Mouse (Mus musculus) retina, postnatal 1 day (tissue): ENCODE data around the gene Iqschfp.

Experiments
- DNase-seq: peaks from one replicate; pipeline ENCODE4 v3.0.0-alpha.2; 2012

The Iqschfp gene

GRCm38 (mm10) chr3:68664337-68664736 is 772.3 kb downstream of the Iqschfp start:
- no peak for DNase-seq

GRCm38 (mm10) chr3:68666377-68666776 is 774.3 kb downstream of the Iqschfp start:
- no peak for DNase-seq

- no peak for DNase-seq
Observed at GRCm38 (mm10) chr3:68667852-68668251, 775.8 kb downstream of the Iqschfp start.

GRCm38 (mm10) chr3:68669418-68669974 is 777.5 kb downstream of the Iqschfp start:
- DNase-seq: no peak

DNA sequence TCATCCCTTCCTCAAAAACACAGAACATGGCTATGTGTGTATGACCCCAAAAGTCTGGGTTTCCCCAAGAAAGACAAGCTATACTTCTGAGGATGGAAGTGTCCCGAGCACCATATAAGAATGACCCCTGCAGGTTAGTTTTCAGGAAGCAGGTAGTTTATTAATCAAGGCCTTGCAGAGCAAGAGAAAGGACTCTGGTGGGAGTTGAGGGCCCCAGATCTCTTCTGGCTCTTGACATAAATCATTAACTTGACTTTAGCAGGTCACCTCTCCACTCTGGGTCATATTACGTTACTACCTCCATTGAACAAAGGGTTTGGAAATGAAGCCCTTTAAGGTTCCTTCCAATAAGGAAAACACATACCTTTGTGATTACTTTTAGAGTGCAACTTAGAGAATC is 782.7 kb downstream of the Iqschfp start:
- no peak for DNase-seq

GRCm38 (mm10) chr3:68675216-68675835 is 783.3 kb downstream of the Iqschfp start:
- peak; percentile 76 for DNase-seq
